Mouse (Mus musculus) MEL (cell line): ENCODE data around the gene Actr1b. TPM values are rescaled to one million over a fixed set of nuclear protein-coding genes. Genes with fewer than 3 reads are reported as not detected.

ENCODE experiments used
- DNase-seq: peaks from one replicate; pipeline ENCODE4 v3.0.0; 2011; ENCODE audit warnings: low read depth, low spot score
- H3K27ac ChIP-seq: 2 replicates; pipeline ENCODE4 v1.5.1; 2012; ENCODE audit warnings: low read depth, mild to moderate bottlenecking, control low read depth, low read length, moderate library complexity; ENCODE audit not compliant: control insufficient read depth
- H3K27me3 ChIP-seq, 2 experiments: fragments of 150-350 bp in 1 of 2; sonication (generic) in 1 of 2; 2 replicates each; pipeline ENCODE4 v1.6.1; 2012; ENCODE audit warnings: low read length in 2 of 2, mild to moderate bottlenecking in 2 of 2, improper control_type of control experiment in 1 of 2, moderate library complexity in 1 of 2; ENCODE audit not compliant: insufficient read depth in 2 of 2, control insufficient read depth in 1 of 2
- H3K36me3 ChIP-seq, 2 experiments: 2 replicates each; pipeline ENCODE4 v1.6.1; 2012 to 2014; ENCODE audit warnings: low read length in 2 of 2, improper control_type of control experiment in 1 of 2, inconsistent platforms in 1 of 2, mild to moderate bottlenecking in 1 of 2; ENCODE audit not compliant: insufficient read depth in 2 of 2, control insufficient read depth in 1 of 2
- H3K4me1 ChIP-seq, 2 experiments: fragments of 150-350 bp in 1 of 2; sonication (generic) in 1 of 2; 2 replicates each; pipeline ENCODE4 v1.6.1; 2012; ENCODE audit warnings: low read length in 2 of 2, improper control_type of control experiment in 1 of 2, mild to moderate bottlenecking in 1 of 2; ENCODE audit not compliant: insufficient read depth in 2 of 2, control insufficient read depth in 1 of 2
- H3K4me3 ChIP-seq, 2 experiments: fragments of 150-350 bp in 1 of 2; sonication (generic) in 1 of 2; 2 replicates each; pipeline ENCODE4 v1.5.1; 2012; ENCODE audit warnings: low read depth in 2 of 2, low read length in 2 of 2, mild to moderate bottlenecking in 2 of 2, moderate library complexity in 2 of 2, control low read depth in 1 of 2, improper control_type of control experiment in 1 of 2; ENCODE audit not compliant: control insufficient read depth in 1 of 2, insufficient read depth in 1 of 2
- H3K79me2 ChIP-seq: 2 replicates; pipeline ENCODE4 v1.6.1; 2012; ENCODE audit warnings: mild to moderate bottlenecking, low read length, moderate library complexity; ENCODE audit not compliant: control insufficient read depth, poor library complexity, insufficient read depth
- H3K9ac ChIP-seq: 2 replicates; pipeline ENCODE4 v1.6.1; 2012; ENCODE audit warnings: low read depth, mild to moderate bottlenecking, control low read depth, low read length, moderate library complexity; ENCODE audit not compliant: control insufficient read depth, poor library complexity, severe bottlenecking
- H3K9me3 ChIP-seq: fragments of 150-350 bp; sonication (generic); replicated peaks from 2 replicates; pipeline ENCODE4 v1.6.1; 2012; ENCODE audit warnings: mild to moderate bottlenecking, low read length, improper control_type of control experiment, moderate library complexity; ENCODE audit not compliant: insufficient read depth
- CHD1 ChIP-seq: IDR thresholded peaks from 2 replicates; pipeline ENCODE4 v1.6.1; 2012; ENCODE audit warnings: low read depth, mild to moderate bottlenecking, inconsistent platforms, low read length, improper control_type of control experiment
- CTCF ChIP-seq, 3 experiments: IDR thresholded peaks in 2 of 3; conservative IDR thresholded peaks in 1 of 3; 2 replicates each; pipeline ENCODE4 v1.5.1; 2011 to 2012; ENCODE audit warnings: low read length in 3 of 3, low read depth in 2 of 3, mild to moderate bottlenecking in 2 of 3, improper control_type of control experiment in 1 of 3, inconsistent platforms in 1 of 3, mixed read lengths in 1 of 3, moderate library complexity in 1 of 3; ENCODE audit not compliant: control insufficient read depth in 1 of 3, insufficient read depth in 1 of 3, poor library complexity in 1 of 3, severe bottlenecking in 1 of 3
- E2F4 ChIP-seq: IDR thresholded peaks from 2 replicates; pipeline ENCODE4 v1.6.1; 2011; ENCODE audit warnings: low read depth, low read length, improper control_type of control experiment, borderline replicate concordance
- ELF1 ChIP-seq: IDR thresholded peaks from 2 replicates; pipeline ENCODE4 v1.6.1; 2014; ENCODE audit warnings: low read depth, mild to moderate bottlenecking, inconsistent platforms, low read length, improper control_type of control experiment, moderate library complexity
- EP300 ChIP-seq, 2 experiments: IDR thresholded peaks; 2 replicates each; pipeline ENCODE4 v1.6.1; 2011; ENCODE audit warnings: improper control_type of control experiment in 2 of 2, low read length in 2 of 2, low read depth in 1 of 2, mild to moderate bottlenecking in 1 of 2
- ETS1 ChIP-seq: IDR thresholded peaks from 2 replicates; pipeline ENCODE4 v1.6.1; 2012; ENCODE audit warnings: low read depth, mild to moderate bottlenecking, inconsistent platforms, low read length, improper control_type of control experiment, moderate library complexity
- GABPA ChIP-seq: IDR thresholded peaks from 2 replicates; pipeline ENCODE4 v1.6.1; 2012; ENCODE audit warnings: low read depth, mild to moderate bottlenecking, inconsistent platforms, low read length, improper control_type of control experiment, moderate library complexity
- GATA1 ChIP-seq: IDR thresholded peaks from 2 replicates; pipeline ENCODE4 v1.6.1; 2011; ENCODE audit warnings: low read depth, low read length, improper control_type of control experiment
- HCFC1 ChIP-seq: IDR thresholded peaks from 2 replicates; pipeline ENCODE4 v1.6.1; 2012; ENCODE audit warnings: low read depth, mild to moderate bottlenecking, inconsistent platforms, low read length, improper control_type of control experiment, moderate library complexity
- JUND ChIP-seq: IDR thresholded peaks from 2 replicates; pipeline ENCODE4 v1.6.1; 2011; ENCODE audit warnings: low read depth, mild to moderate bottlenecking, improper control_type of control experiment, low read length
- MAX ChIP-seq: IDR thresholded peaks from 2 replicates; pipeline ENCODE4 v1.6.1; 2011; ENCODE audit warnings: low read length, improper control_type of control experiment
- MEF2A ChIP-seq: IDR thresholded peaks from 2 replicates; pipeline ENCODE4 v1.6.1; 2014; ENCODE audit warnings: low read depth, mild to moderate bottlenecking, inconsistent platforms, low read length, improper control_type of control experiment; ENCODE audit not compliant: poor library complexity, insufficient replicate concordance, severe bottlenecking; ENCODE audit errors: extremely low read depth
- MYC ChIP-seq: IDR thresholded peaks from 2 replicates; pipeline ENCODE4 v1.6.1; 2011; ENCODE audit warnings: low read depth, mild to moderate bottlenecking, low read length, improper control_type of control experiment, moderate library complexity
- NELFE ChIP-seq: IDR thresholded peaks from 2 replicates; pipeline ENCODE4 v1.6.1; 2011; ENCODE audit warnings: low read depth, low read length, improper control_type of control experiment
- POLR2A ChIP-seq, 2 experiments: IDR thresholded peaks; 2 replicates each; pipeline ENCODE4 v1.6.1; 2011 to 2012; ENCODE audit warnings: low read length in 2 of 2, mild to moderate bottlenecking in 2 of 2, control low read depth in 1 of 2, improper control_type of control experiment in 1 of 2, low read depth in 1 of 2, moderate library complexity in 1 of 2; ENCODE audit not compliant: control insufficient read depth in 1 of 2, insufficient read depth in 1 of 2, poor library complexity in 1 of 2
- POLR2AphosphoS2 ChIP-seq: IDR thresholded peaks from 2 replicates; pipeline ENCODE4 v1.6.1; 2011; ENCODE audit warnings: low read length, improper control_type of control experiment
- SIN3A ChIP-seq: IDR thresholded peaks from 2 replicates; pipeline ENCODE4 v1.6.1; 2012; ENCODE audit warnings: low read length, improper control_type of control experiment, inconsistent platforms
- SMC3 ChIP-seq: IDR thresholded peaks from 2 replicates; pipeline ENCODE4 v1.6.1; 2011; ENCODE audit warnings: low read depth, low read length, improper control_type of control experiment
- TAL1 ChIP-seq: IDR thresholded peaks from 2 replicates; pipeline ENCODE4 v1.6.1; 2012; ENCODE audit warnings: mild to moderate bottlenecking, inconsistent platforms, low read length, moderate library complexity, mixed read lengths
- TBP ChIP-seq: IDR thresholded peaks from 2 replicates; pipeline ENCODE4 v1.8.0; 2011; ENCODE audit warnings: low read depth, low read length, improper control_type of control experiment
- TCF12 ChIP-seq: IDR thresholded peaks from 2 replicates; pipeline ENCODE4 v1.6.1; 2014; ENCODE audit warnings: low read depth, mild to moderate bottlenecking, inconsistent platforms, low read length, improper control_type of control experiment, moderate library complexity
- UBTF ChIP-seq: IDR thresholded peaks from 2 replicates; pipeline ENCODE4 v1.6.1; 2012; ENCODE audit warnings: low read depth, mild to moderate bottlenecking, inconsistent platforms, low read length, improper control_type of control experiment, moderate library complexity, borderline replicate concordance; ENCODE audit not compliant: insufficient read depth
- USF1 ChIP-seq: IDR thresholded peaks from 2 replicates; pipeline ENCODE4 v1.6.1; 2014; ENCODE audit warnings: low read depth, mild to moderate bottlenecking, inconsistent platforms, low read length, improper control_type of control experiment, moderate library complexity
- USF2 ChIP-seq, 2 experiments: IDR thresholded peaks; 2 replicates each; pipeline ENCODE4 v1.6.1; 2011 to 2012; ENCODE audit warnings: improper control_type of control experiment in 2 of 2, low read length in 2 of 2, borderline replicate concordance in 1 of 2, inconsistent platforms in 1 of 2, low read depth in 1 of 2, mild to moderate bottlenecking in 1 of 2; ENCODE audit not compliant: insufficient read depth in 1 of 2
- ZMIZ1 ChIP-seq: IDR thresholded peaks from 2 replicates; pipeline ENCODE4 v1.6.1; 2012; ENCODE audit warnings: low read depth, mild to moderate bottlenecking, inconsistent platforms, low read length, improper control_type of control experiment, moderate library complexity
- ZNF384 ChIP-seq: IDR thresholded peaks from 2 replicates; pipeline ENCODE4 v1.6.1; 2012; ENCODE audit warnings: low read depth, mild to moderate bottlenecking, inconsistent platforms, low read length, improper control_type of control experiment
- polyA plus RNA-seq, 2 experiments: library from polyadenylated mRNA; stranded (reverse) in 1 of 2; unstranded in 1 of 2; fragments of >175 nt in 1 of 2; fragments of >200 nt in 1 of 2; gene quantifications; 2 replicates each; pipeline versions ENCODE4 v1.2.1 to v1.2.4; 2012; ENCODE audit warnings: low replicate concordance in 2 of 2, low read depth in 1 of 2; ENCODE audit not compliant: insufficient read length in 2 of 2, insufficient read depth in 1 of 2, missing spikeins in 1 of 2
- total RNA-seq: library from RNA; depleted of rRNA; stranded (reverse); fragments of 300-350 nt; gene quantifications from 2 replicates; pipeline ENCODE4 v1.2.3, GENCODE M21; 2012

Gene Actr1b
- total and polyA plus RNA-seq, 3 experiments = 86.1 to 106 TPM; not detected in 1

GRCm38 (mm10) chr1:36694871-36695270, 19.4 kb downstream of the Actr1b start:
- Histone ChIP-seq H3K27me3 (no peaks in the 10 kb centered on the region), H3K79me2 (peaks cover 13% of the 10 kb centered on the region), H3K27ac (no peak overlapping the region), H3K9ac (no peak overlapping the region), H3K9me3 (no peaks in the 10 kb centered on the region), H3K36me3 (peaks cover 9 to 10% of the 10 kb centered on the region in 2 experiments), H3K4me3 (no peak overlapping the region), H3K4me1 (peaks cover 0 to 7% of the 10 kb centered on the region in 2 experiments; a peak in 2 of 4 replicates)
- TF ChIP-seq TAL1 (no peak), POLR2A (IDR thresholded peaks at IDR 0.05; ENCODE audit: control insufficient read depth in 1 of 2, insufficient read depth in 1 of 2, low read depth in 1 of 2, low read length in 2 of 2, poor library complexity in 1 of 2) (no peak), USF1 (no peak), POLR2AphosphoS2 (no peak), JUND (no peak), ZNF384 (no peak), MYC (no peak), USF2 (IDR thresholded peaks at IDR 0.05; ENCODE audit: borderline replicate concordance in 1 of 2, insufficient read depth in 1 of 2, low read depth in 1 of 2, low read length in 2 of 2) (no peak), MAX (no peak), GATA1 (no peak), CTCF (IDR thresholded peaks at IDR 0.05 in 2 of 3, conservative IDR thresholded peaks at IDR 0.05 in 1 of 3; ENCODE audit: control insufficient read depth in 1 of 3, insufficient read depth in 1 of 3, low read depth in 2 of 3, low read length in 3 of 3, poor library complexity in 1 of 3, severe bottlenecking in 1 of 3) (no peak), EP300 (IDR thresholded peaks at IDR 0.05; ENCODE audit: low read depth in 1 of 2, low read length in 2 of 2) (no peak), CHD1 (no peak), SMC3 (no peak), MEF2A (no peak), NELFE (no peak), UBTF (no peak), TCF12 (no peak), TBP (no peak)
- DNase-seq = no peak

GRCm38 (mm10) chr1:36691271-36692155, 22.7 kb downstream of the Actr1b start, which contains the start of gene Cox5b:
Gene Cox5b, plus strand, starts transcription at chr1:36691449.
- H3K9ac ChIP-seq = peak within 1 kb of the TSS; percentile 97
- H3K27me3 ChIP-seq = 0 out of 4 replicates have a peak, but pooled peaks cover 0 to 1% of the 10 kb centered on the region in 2 experiments
- no peaks in the 10 kb centered on the region for H3K9me3 ChIP-seq
- H3K27ac ChIP-seq = peak within 1 kb of the TSS; percentile 56
- H3K36me3 ChIP-seq = peaks cover 9 to 10% of the 10 kb centered on the region in 2 experiments
- peaks cover 0 to 7% of the 10 kb centered on the region in 2 experiments; a peak in 2 of 4 replicates for H3K4me1 ChIP-seq
- peaks cover 13% of the 10 kb centered on the region for H3K79me2 ChIP-seq
- DNase-seq = peak; percentile 99
- H3K4me3 ChIP-seq = peak within 1 kb of the TSS; percentile 93 to 98
- peak; percentile 81 for TF ChIP-seq MAX
- TF ChIP-seq NELFE = peak; percentile 88
- 0 out of 2 replicates have a peak, but pooled peaks have one; percentile 10 for TF ChIP-seq ETS1
- no peak for TF ChIP-seq GATA1
- no peak for TF ChIP-seq TAL1
- TF ChIP-seq MYC = peak; percentile 54; the same call in 1 of the 2 replicates
- TF ChIP-seq POLR2A (IDR thresholded peaks at IDR 0.05; ENCODE audit: control insufficient read depth in 1 of 2, insufficient read depth in 1 of 2, low read depth in 1 of 2, low read length in 2 of 2, poor library complexity in 1 of 2) = peak; percentile 76 to 85
- TF ChIP-seq USF2 (IDR thresholded peaks at IDR 0.05; ENCODE audit: borderline replicate concordance in 1 of 2, insufficient read depth in 1 of 2, low read depth in 1 of 2, low read length in 2 of 2) = no peak
- TF ChIP-seq TCF12 = peak; percentile 36; the same call in 1 of the 2 replicates
- peak; percentile 28; the same call in 1 of the 2 replicates for TF ChIP-seq ZMIZ1
- no peak for TF ChIP-seq MEF2A
- peak; percentile 89; the same call in 1 of the 2 replicates for TF ChIP-seq SIN3A
- TF ChIP-seq GABPA = no peak
- TF ChIP-seq POLR2AphosphoS2 = peak; percentile 81
- no peak for TF ChIP-seq JUND
- TF ChIP-seq HCFC1 = peak; percentile 90
- TF ChIP-seq ELF1 = peak; percentile 95
- no peak for TF ChIP-seq E2F4
- TF ChIP-seq TBP = peak; percentile 42; the same call in 1 of the 2 replicates
- 0 out of 2 replicates have a peak, but pooled peaks have one; percentile 62 for TF ChIP-seq CHD1
